In genomic region chr10:88356114-88356982, GRCm38 (mm10) we compare ENCODE assay signal across 9 mouse cellular contexts. TPM values are rescaled to one million over a fixed set of nuclear protein-coding genes. Genes with fewer than 3 reads are reported as not detected.
A peak's percentile ranks its signal among the peaks of the same experiment; 100 is the strongest.
DNase-seq lines count a peak whose midpoint lies in the region; ATAC-seq and TF ChIP-seq lines count a peak whose summit lies in the region.
"Had no signal": no experiment of that assay in that cellular context is flagged by ENCODE, and none has a peak within 500 bp of the region (broad histone marks: within the 10 kb centered on the region; RNA-seq: fewer than 3 reads in every experiment).

No protein-coding gene starts in this region.

- H3K4me2 ChIP-seq in CH12.LX (ENCODE audit: insufficient read depth, low read depth, poor library complexity, severe bottlenecking) = peak overlapping the region; percentile 65; the same call in 1 of the 2 replicates
- H3K4me2 ChIP-seq in forebrain, embryonic 16.5 days (ENCODE audit: low read length) = peak overlapping the region; percentile 72
- peak overlapping the region; percentile 76 for H3K4me2 ChIP-seq in liver, postnatal 0 days (ENCODE audit: low read depth, low read length)

- intact Hi-C loops in gastrocnemius, postnatal 14 days (cut with DNase I; ENCODE audit: low total_unique reads) = no loop called here

- no peak for TF ChIP-seq POLR2A in CH12.LX (IDR thresholded peaks at IDR 0.05; ENCODE audit: low read depth, low read length)

- no peaks in the 10 kb centered on the region for H3K79me2 ChIP-seq in CH12.LX (replicated peaks; ENCODE audit: control insufficient read depth, extremely low read depth, insufficient read depth, poor library complexity, severe bottlenecking)

- TF ChIP-seq EP300 in CH12.LX (IDR thresholded peaks at IDR 0.05; ENCODE audit: low read length) = no peak
- no peak for TF ChIP-seq EP300 in liver, postnatal 0 days (IDR thresholded peaks at IDR 0.05; ENCODE audit: low read depth)

- no peaks in the 10 kb centered on the region for H3K9me3 ChIP-seq in heart, embryonic 10.5 days
- H3K9me3 ChIP-seq in CH12.LX (replicated peaks; ENCODE audit: low read length) = peaks cover 2% of the 10 kb centered on the region
- no peaks in the 10 kb centered on the region for H3K9me3 ChIP-seq in forebrain, embryonic 16.5 days (ENCODE audit: control insufficient read depth, low read length)
- no peaks in the 10 kb centered on the region for H3K9me3 ChIP-seq in liver, postnatal 0 days (ENCODE audit: low read length)

- TF ChIP-seq CTCF in CH12.LX (conservative IDR thresholded peaks at IDR 0.05 in 1 of 2, IDR thresholded peaks at IDR 0.05 in 1 of 2; ENCODE audit: low read depth in 2 of 2, low read length in 2 of 2) = no peak
- TF ChIP-seq CTCF in liver, postnatal 0 days (IDR thresholded peaks at IDR 0.05; ENCODE audit: low read depth) = no peak

- DNase-seq in heart, embryonic 10.5 days (ENCODE audit: low spot score) = no peak
- DNase-seq in heart, adult 18-20 months = no peak
- no peak for DNase-seq in CH12.LX (ENCODE audit: extremely low read depth)
- DNase-seq in liver, postnatal 0 days = no peak
- DNase-seq in B cell, adult 2 months = no peak
- DNase-seq in embryo, embryonic 10.5 days (ENCODE audit: low spot score) = no peak
- DNase-seq in gastrocnemius, postnatal 14 days = no peak

- dilution Hi-C loops in CH12.LX (cut with MboI; ENCODE audit: extremely low pct_ligation_motif_present, extremely low pct_unique_long_range_greater_than_20kb, low sequenced_read_pairs) = no loop called here

- peaks cover 11% of the 10 kb centered on the region for H3K4me1 ChIP-seq in heart, embryonic 10.5 days
- H3K4me1 ChIP-seq in CH12.LX (ENCODE audit: control insufficient read depth in 1 of 2, insufficient read depth in 2 of 2) = peaks cover 0 to 3% of the 10 kb centered on the region in 2 experiments; a peak in 1 of 4 replicates
- peaks cover 8% of the 10 kb centered on the region for H3K4me1 ChIP-seq in forebrain, embryonic 16.5 days (replicated peaks; ENCODE audit: control insufficient read depth, insufficient read depth, low read length)
- H3K4me1 ChIP-seq in liver, postnatal 0 days (ENCODE audit: insufficient read depth) = peaks cover 15% of the 10 kb centered on the region

- peaks cover 31% of the 10 kb centered on the region for H3K27me3 ChIP-seq in heart, embryonic 10.5 days (ENCODE audit: insufficient read depth, poor library complexity, severe bottlenecking)
- no peaks in the 10 kb centered on the region for H3K27me3 ChIP-seq in CH12.LX (replicated peaks)
- H3K27me3 ChIP-seq in forebrain, embryonic 16.5 days (replicated peaks; ENCODE audit: control insufficient read depth, insufficient read depth, low read length) = peaks cover 3% of the 10 kb centered on the region; the same call in 1 of the 2 replicates
- 0 out of 2 replicates have a peak, but pooled peaks cover 3% of the 10 kb centered on the region for H3K27me3 ChIP-seq in liver, postnatal 0 days (ENCODE audit: insufficient read depth, low read length)
- H3K27me3 ChIP-seq: Patski had no signal

- H3K27ac ChIP-seq in heart, embryonic 10.5 days = peak overlapping the region; percentile 83
- H3K27ac ChIP-seq in CH12.LX (ENCODE audit: insufficient read depth, low read depth) = no peak overlapping the region
- no peak overlapping the region for H3K27ac ChIP-seq in forebrain, embryonic 16.5 days (ENCODE audit: low read length)
- no peak overlapping the region for H3K27ac ChIP-seq in liver, postnatal 0 days (ENCODE audit: low read depth)

- ATAC-seq in forebrain, embryonic 16.5 days = peak; percentile 14
- ATAC-seq in liver, postnatal 0 days = peak; percentile 27

- no peaks in the 10 kb centered on the region for H3K36me3 ChIP-seq in heart, embryonic 10.5 days
- H3K36me3 ChIP-seq in CH12.LX (replicated peaks in 1 of 2; ENCODE audit: control insufficient read depth in 1 of 2, insufficient read depth in 1 of 2, low read length in 1 of 2) = no peaks in the 10 kb centered on the region
- H3K36me3 ChIP-seq in forebrain, embryonic 16.5 days (ENCODE audit: control insufficient read depth, insufficient read depth) = no peaks in the 10 kb centered on the region
- H3K36me3 ChIP-seq in liver, postnatal 0 days (replicated peaks; ENCODE audit: insufficient read depth, low read length) = no peaks in the 10 kb centered on the region

- H3K4me3 ChIP-seq in heart, embryonic 10.5 days = peak overlapping the region; percentile 73
- H3K4me3 ChIP-seq in CH12.LX (replicated peaks in 1 of 3; ENCODE audit: low read depth in 2 of 3, low read length in 2 of 3, poor library complexity in 1 of 3) = peak overlapping the region; percentile 16 to 49 (median 33)
- peak overlapping the region; percentile 58 for H3K4me3 ChIP-seq in forebrain, embryonic 16.5 days (replicated peaks; ENCODE audit: low read length)
- peak overlapping the region; percentile 66 for H3K4me3 ChIP-seq in liver, postnatal 0 days (ENCODE audit: low read depth, low read length)

- TF ChIP-seq RAD21 in CH12.LX (IDR thresholded peaks at IDR 0.05; ENCODE audit: low read depth, low read length) = no peak

- in situ Hi-C loops in CH12.LX (cut with MboI; ENCODE audit: low pct_ligation_motif_present, low pct_unique_long_range_greater_than_20kb, low sequenced_read_pairs) = loop anchor here (25.0 kb wide), 1 partner anchor 231 kb away; no protein-coding TSS in a partner anchor

- WGBS in heart, embryonic 10.5 days = 7% methylated on average over 21 of the region's 21 CpGs
- 10% methylated on average over 21 of the region's 21 CpGs for WGBS in forebrain, embryonic 16.5 days
- WGBS in liver, postnatal 0 days (ENCODE audit: insufficient replicate concordance) = 13% methylated on average over 19 of the region's 21 CpGs

- 0 out of 2 replicates have a peak overlapping the region, but pooled peaks have one; percentile 17 for H3K9ac ChIP-seq in CH12.LX (ENCODE audit: insufficient read depth, low read depth)
- peak overlapping the region; percentile 70 for H3K9ac ChIP-seq in forebrain, embryonic 16.5 days (replicated peaks; ENCODE audit: low read depth, low read length)
- H3K9ac ChIP-seq in liver, postnatal 0 days (replicated peaks) = peak overlapping the region; percentile 71

TF ChIP-seq in CH12.LX, 34 proteins besides CTCF, POLR2A, EP300 and RAD21:
- TF ChIP-seq PAX5 (IDR thresholded peaks at IDR 0.05; ENCODE audit: low read length) (no peak), MAX (IDR thresholded peaks at IDR 0.05; ENCODE audit: low read length) (no peak), MYC (IDR thresholded peaks at IDR 0.05; ENCODE audit: low read depth, low read length) (no peak), CHD2 (IDR thresholded peaks at IDR 0.05; ENCODE audit: low read length) (no peak), ZKSCAN1 (IDR thresholded peaks at IDR 0.05; ENCODE audit: borderline replicate concordance, low read depth, low read length) (no peak), SIN3A (IDR thresholded peaks at IDR 0.05; ENCODE audit: low read length) (no peak), USF2 (conservative IDR thresholded peaks at IDR 0.05; ENCODE audit: low read depth, low read length) (no peak), ZNF384 (IDR thresholded peaks at IDR 0.05; ENCODE audit: low read depth, low read length) (no peak), UBTF (IDR thresholded peaks at IDR 0.05; ENCODE audit: low read depth, low read length) (no peak), MAZ (IDR thresholded peaks at IDR 0.05; ENCODE audit: low read depth, low read length) (no peak), TCF12 (IDR thresholded peaks at IDR 0.05; ENCODE audit: low read depth, low read length) (no peak), HCFC1 (IDR thresholded peaks at IDR 0.05; ENCODE audit: low read depth, low read length) (no peak), MXI1 (IDR thresholded peaks at IDR 0.05; ENCODE audit: low read depth, low read length) (no peak), ETS1 (conservative IDR thresholded peaks at IDR 0.05; ENCODE audit: low read depth, low read length) (no peak), GABPA (IDR thresholded peaks at IDR 0.05; ENCODE audit: insufficient replicate concordance, low read depth, low read length) (no peak), NELFE (IDR thresholded peaks at IDR 0.05; ENCODE audit: low read depth, low read length) (no peak), TBP (conservative IDR thresholded peaks at IDR 0.05; ENCODE audit: low read depth, low read length) (no peak), POLR2AphosphoS2 (IDR thresholded peaks at IDR 0.05; ENCODE audit: low read depth, low read length) (no peak)

RNA-seq across cellular contexts. Expression of gene Dram1, which starts 22.5 kb away (rescaled TPM):
- polyA plus RNA-seq in heart, embryonic 10.5 days (2016; fragmentation: Nextera tagmentation; extraction: Ambion mirVana) = 0.83 and 0.86 TPM in 2 replicates
- 1 to 10 TPM; 2.9 to 4.2 TPM for total RNA-seq in heart, adult 18-20 months (2021)
- total RNA-seq in CH12.LX (2012; rRNA removed) (0.04 TPM in 2 replicates), CH12.LX (2014; rRNA removed) (not detected in 2 replicates)
- polyA plus RNA-seq in CH12.LX (2012; ENCODE audit: insufficient read length, low read depth) = not detected in 2 replicates
- 0.70 and 0.72 TPM in 2 replicates for polyA plus RNA-seq in forebrain, embryonic 16.5 days (2015; fragmentation: Nextera tagmentation; extraction: Ambion mirVana)
- 2.9 and 3.1 TPM in 2 replicates for polyA plus RNA-seq in liver, postnatal 0 days (2015; fragmentation: Nextera tagmentation; extraction: Ambion mirVana)
- total RNA-seq in gastrocnemius, postnatal 14 days (2021) = 1 to 10 TPM; 1.3 to 1.7 TPM

RNA-seq across cellular contexts. Expression of gene Gnptab, which starts 22.6 kb away (rescaled TPM):
- polyA plus RNA-seq in heart, embryonic 10.5 days (2016; fragmentation: Nextera tagmentation; extraction: Ambion mirVana) = 8.2 and 8.8 TPM in 2 replicates
- total RNA-seq in heart, adult 18-20 months (2021) = 10 to 100 TPM; 25.5 to 25.9 TPM
- total RNA-seq in CH12.LX (2012; rRNA removed) (18.0 and 18.7 TPM in 2 replicates), CH12.LX (2014; rRNA removed) (12.2 and 13.2 TPM in 2 replicates)
- polyA plus RNA-seq in CH12.LX (2012; ENCODE audit: insufficient read length, low read depth) = 34.7 and 38.2 TPM in 2 replicates
- 17.8 and 18.4 TPM in 2 replicates for polyA plus RNA-seq in forebrain, embryonic 16.5 days (2015; fragmentation: Nextera tagmentation; extraction: Ambion mirVana)
- polyA plus RNA-seq in liver, postnatal 0 days (2015; fragmentation: Nextera tagmentation; extraction: Ambion mirVana) = 1.5 and 1.8 TPM in 2 replicates
- 10 to 100 TPM in 1 of 2 experiments, 1 to 10 TPM in 1; 9.2 to 10.3 TPM for total RNA-seq in gastrocnemius, postnatal 14 days (2021)

Comparison
In these comparisons a context has a peak if more than half of its experiments do, and no peak if none do; other contexts are left out.
1. H3K9ac ChIP-seq: peak in every context shown above with its lines; median percentile 71 in liver, postnatal 0 days; 70 in forebrain, embryonic 16.5 days; 17 in CH12.LX.